Mouse (Mus musculus) lung, postnatal 10 days (tissue): Measurements from ENCODE around the gene Ubqln5.

Experiments used
- DNase-seq: peaks from one replicate; pipeline ENCODE4 v3.0.0; 2021

The Ubqln5 gene

DNA sequence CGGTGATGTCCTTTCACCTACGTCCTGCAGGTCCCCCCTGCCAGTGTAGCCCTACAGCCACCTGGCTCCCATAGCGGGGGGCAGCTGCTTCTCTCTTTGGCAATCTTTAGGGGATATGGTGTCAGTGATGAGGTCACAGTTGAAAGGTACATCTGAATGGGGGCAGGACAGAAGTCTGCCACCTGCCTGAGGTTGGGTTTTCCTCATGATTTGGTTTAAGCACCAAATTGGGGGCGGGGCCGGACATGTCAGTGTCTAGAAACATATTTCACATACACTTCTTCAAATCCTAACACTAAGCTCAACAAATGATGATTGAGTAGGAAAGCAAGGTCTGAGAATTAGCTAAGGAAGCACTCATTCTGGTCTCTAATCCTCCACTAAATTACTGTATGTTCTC, at the start of gene Ubqln5:
Ubqln5 (minus strand) TSS at position 101 of the 400 bp plus-strand sequence.
- DNase-seq = no peak

GRCm38 (mm10) chr7:104179074-104179473, 49.4 kb upstream of the Ubqln5 start:
- DNase-seq = no peak

- DNase-seq = no peak
Measured at GRCm38 (mm10) chr7:104178422-104179054, 48.9 kb upstream of the Ubqln5 start.

GRCm38 (mm10) chr7:104175085-104175484, 45.5 kb upstream of the Ubqln5 start:
- DNase-seq = no peak

- DNase-seq = no peak
Measured at GRCm38 (mm10) chr7:104169634-104170204, 40.1 kb upstream of the Ubqln5 start.

DNA sequence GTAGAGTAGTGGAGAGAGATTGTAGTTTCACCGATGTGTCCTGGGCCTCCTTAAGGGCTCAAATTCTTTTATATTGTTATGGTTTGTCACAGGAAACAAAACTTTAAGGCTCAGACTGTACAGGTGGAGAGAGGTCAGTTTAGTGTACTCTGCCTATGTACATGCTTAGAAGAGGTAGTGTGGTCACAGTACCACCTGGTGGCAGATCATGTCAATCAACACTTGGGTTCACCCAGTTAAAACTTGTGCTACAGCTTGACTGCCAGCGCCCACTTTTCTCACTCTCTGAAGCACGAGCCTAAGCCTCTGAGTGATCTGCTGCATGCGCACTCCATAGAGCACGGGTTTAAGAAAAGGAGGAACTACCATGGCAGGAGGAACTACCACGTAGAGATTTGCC, 37.5 kb upstream of the Ubqln5 start:
- no peak for DNase-seq

DNA sequence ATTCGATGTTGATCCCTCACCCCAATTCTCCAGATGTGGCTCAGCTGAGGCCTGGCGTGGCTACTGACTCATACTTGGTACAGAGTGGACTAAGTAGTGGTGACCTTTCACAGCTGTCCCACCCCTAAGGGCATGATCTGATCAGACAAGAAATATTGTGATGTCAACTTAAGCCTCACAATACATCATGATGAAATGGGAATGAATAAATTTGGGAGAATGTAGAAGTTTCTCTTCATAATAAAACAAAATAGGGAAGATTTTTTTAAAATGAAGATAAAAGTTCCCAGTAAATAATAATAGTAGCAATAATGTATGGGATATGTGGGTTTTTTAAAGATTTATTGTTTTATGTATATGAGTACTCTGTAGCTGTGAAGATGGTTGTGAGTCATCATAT, 20.8 kb upstream of the Ubqln5 start, which contains the start of gene Ubqlnl:
Ubqlnl (minus strand) TSS at position 101 of the 400 bp plus-strand sequence.
- no peak for DNase-seq

DNA sequence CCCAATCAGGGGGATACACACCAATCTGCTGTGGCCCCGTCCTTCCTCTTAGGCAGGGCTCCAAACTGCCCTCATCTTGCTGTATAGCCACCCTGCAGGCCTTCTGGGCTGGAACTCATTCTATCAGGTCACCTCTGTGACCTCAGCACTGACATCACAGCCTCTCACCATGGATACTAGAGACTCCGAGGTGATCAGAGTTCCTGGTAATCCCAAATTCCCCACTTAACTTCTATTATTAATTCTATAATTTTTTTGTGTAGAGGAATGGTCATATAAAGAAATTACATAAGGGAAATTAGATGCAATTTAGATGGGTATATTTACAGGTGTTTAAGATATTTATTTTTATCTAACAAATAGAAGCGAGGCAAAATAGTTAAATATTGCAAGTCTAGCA, 13.6 kb upstream of the Ubqln5 start, which contains the start of gene Ubqln3:
Ubqln3 (minus strand) TSS at position 101 of the 400 bp plus-strand sequence.
- no peak for DNase-seq

GRCm38 (mm10) chr7:104137305-104137704, 7.7 kb upstream of the Ubqln5 start, which contains the start of gene Olfr643:
Olfr643 (minus strand) TSS chr7:104137405.
- no peak for DNase-seq

DNA sequence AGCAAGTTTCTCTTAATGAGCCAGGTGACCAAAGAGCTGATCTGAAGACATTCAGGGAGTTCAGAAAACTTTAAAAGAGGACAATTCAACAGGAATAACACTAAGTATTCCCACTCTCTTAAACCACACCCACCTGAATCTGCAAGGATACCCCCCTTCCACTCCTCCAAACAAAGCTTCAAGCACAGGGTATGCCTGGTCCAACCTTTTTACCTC, 25.0 kb downstream of the Ubqln5 start, which contains the start of gene Olfr646:
Olfr646 (plus strand) TSS at position 117 of the 216 bp plus-strand sequence.
- no peak for DNase-seq

GRCm38 (mm10) chr7:104103913-104104756, 25.5 kb downstream of the Ubqln5 start:
- DNase-seq = no peak

GRCm38 (mm10) chr7:104085365-104085764, 44.3 kb downstream of the Ubqln5 start, which contains the start of gene Olfr645:
Olfr645 (minus strand) TSS chr7:104085465.
- no peak for DNase-seq
